Mouse (Mus musculus) WW6 (cell line): ENCODE results near the gene Naa35.
"Not testable (repeated sequence)": the region's sequence is repeated elsewhere in the genome, so short reads cannot be mapped to it uniquely, and the experiment has no call there.

Source experiments
- DNase-seq: peaks from one replicate; pipeline ENCODE4 v3.0.0-alpha.2; 2013; ENCODE audit warnings: low read depth, low spot score

Naa35 gene

DNA sequence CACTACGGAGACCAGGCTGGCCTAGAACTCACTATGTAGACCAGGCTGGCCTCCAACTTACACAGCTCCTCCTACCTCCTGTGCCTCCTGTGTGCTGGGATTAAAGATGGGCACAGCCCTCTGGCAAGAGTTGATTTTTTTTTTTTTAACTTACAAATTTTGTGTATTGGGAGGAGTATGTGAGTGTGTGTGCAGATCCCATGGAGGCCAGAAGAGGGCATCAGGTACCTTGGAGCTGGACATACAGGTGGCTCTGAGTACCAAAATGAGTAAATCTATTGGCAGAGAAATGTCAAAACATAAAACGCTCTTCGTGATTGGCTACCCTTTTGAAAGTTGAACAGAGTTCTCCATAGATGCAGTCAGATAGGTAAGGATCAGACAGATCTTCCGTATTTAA, 4.1 kb upstream of the Naa35 start:
- DNase-seq, result no peak

DNA sequence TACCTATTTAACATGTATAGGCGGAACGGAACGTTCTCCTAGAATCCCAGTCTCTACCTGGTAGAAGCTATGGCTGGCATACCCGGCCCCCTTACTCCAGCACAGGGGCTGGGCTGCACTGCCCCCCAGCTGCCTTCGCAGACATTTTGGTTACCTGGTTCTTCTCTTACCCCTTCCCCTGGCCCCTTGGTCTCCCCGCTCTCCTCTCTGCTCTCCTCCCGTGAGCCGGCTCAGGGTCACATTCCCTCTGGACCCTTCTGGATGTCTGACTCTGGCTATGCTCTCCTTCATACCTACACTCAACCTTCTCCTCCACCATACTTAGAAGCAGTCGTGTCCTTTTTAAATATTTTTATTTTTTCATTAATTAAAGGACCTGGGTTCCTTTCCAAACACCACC, 578 bp upstream of the Naa35 start:
- no peak for DNase-seq

DNA sequence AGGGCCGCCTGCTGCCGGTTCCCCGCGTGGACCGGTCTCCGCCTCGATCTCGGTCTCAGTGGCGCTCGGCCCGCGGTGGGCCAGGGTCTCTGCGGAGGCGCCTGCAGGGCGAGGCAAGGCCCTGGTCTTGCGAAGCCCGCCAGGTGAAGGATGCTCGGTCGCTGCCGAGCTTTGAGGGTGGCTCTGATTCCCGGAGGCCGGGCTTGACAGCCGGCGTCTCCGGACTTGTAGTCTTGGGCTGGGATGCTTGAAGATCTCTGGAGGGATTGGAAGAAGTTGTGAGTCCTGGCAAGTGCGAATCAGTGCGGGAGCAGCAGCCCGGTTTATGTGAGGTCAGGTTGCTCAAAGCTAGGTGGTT, 568 bp downstream of the Naa35 start:
- no peak for DNase-seq

DNA sequence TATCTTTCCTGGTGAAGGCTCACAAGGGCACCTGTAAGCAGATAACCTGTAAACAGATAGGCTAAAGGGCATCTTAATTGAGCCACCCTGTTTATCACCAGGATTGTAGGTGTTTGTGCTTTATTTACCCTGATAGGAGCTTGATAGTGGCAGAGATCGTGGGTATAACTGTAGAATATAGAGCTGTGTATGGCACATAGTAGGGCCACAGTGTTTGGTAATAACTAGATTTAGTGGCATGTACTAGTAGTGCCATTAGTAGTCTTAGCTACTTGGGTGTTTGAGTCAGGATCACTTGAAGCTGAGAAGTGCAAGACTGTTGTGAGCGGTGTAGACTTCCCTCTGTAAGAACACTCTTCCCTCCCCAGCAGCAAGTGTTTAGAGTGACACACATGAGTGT, 2.1 kb downstream of the Naa35 start:
- no peak for DNase-seq

DNA sequence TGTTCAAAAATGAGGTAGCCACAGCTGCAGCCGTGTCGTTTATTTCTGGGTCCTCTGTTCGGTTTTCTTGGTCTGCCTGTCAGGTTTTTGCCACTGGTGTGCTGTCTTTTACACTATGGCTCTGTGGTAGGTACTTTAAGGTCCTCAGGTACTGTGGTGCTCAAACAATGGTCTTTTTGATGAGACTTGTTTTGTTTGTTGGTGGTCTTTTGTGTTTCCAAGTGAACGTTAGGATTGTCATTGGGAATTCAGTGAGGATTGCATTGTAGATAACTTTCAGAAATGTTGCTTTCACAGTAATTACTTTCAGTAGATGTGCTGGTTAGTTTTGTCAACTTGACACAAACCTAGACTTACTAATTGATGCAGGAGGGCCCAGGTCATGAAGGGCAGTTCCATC, 4.6 kb downstream of the Naa35 start:
- no peak for DNase-seq

DNA sequence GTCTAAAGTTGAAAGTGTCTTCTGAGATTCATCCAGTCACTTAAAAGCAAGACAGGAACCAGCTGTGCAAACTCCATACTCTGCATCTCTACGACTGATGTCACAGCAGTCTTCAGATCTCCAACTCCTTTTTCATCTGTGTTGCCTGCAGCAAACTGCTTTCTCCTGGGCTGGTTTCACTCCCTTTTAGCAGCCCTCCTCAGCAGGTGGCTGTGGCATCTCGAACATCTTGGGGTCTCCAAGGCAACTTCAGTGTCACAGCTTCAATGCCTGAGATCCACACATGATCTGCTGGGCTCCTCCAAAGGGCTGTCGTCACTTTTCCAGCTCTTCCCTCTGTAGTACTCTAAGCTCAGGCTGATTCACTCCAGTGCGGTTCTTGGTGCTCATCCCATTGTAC, 5.6 kb downstream of the Naa35 start:
- no peak for DNase-seq

DNA sequence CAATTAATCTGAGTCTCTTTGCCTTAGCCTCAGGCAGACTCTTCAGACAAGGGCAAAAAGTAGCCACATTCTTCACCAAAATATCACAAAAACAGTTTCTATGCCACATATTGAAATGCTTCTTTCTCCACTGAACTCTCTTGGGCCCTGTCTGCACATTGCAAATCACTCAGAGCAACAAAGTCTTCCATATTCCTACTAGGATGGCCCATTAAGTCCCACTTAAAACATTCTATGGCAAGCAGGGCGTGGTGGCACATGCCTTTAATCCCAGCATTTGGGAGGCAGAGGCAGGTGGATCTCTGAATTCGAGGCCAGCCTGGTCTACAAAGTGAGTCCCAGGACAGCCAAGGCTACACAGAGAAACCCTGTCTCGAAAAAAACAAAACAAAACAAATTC, 7.0 kb downstream of the Naa35 start:
- not testable (repeated sequence) for DNase-seq

DNA sequence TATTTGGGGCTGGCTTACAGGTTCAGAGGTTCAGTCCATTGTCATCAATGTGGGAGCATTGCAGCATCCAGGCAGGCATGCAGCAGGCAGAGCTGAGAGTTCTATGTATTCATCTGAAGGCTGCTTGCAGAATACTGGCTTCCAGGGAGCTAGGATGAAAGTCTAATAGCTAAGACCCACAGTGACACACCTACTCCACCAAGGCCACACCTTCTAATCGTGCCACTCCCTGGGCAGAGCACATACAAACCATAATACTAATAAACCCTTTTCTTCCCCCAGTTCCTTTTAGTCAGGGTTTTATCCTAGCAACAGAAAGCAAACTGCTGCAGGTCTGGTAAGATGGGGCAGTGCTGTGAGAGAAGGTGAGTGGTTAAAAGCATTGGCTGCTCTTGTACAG, 7.6 kb downstream of the Naa35 start:
- no peak for DNase-seq

DNA sequence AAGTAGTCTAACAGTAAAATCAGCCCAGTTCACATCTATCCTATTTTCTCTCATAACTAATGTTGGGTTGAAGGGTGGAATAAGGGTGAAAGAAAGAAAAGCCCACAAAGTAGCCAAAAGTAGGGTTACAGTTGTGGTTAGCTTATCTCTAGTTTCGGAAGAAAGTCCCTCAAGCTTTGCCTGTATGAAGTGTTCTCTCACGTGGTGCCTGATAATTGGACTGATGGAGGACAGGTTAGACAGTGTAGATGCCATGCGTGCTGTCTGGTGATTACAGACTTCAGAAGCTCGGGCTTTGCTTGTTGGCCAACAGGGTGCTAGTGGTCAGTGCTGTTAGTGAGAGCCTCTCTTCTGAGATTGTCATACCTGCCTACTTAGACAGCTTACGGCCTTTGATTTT, 18.0 kb downstream of the Naa35 start:
- no peak for DNase-seq

DNA sequence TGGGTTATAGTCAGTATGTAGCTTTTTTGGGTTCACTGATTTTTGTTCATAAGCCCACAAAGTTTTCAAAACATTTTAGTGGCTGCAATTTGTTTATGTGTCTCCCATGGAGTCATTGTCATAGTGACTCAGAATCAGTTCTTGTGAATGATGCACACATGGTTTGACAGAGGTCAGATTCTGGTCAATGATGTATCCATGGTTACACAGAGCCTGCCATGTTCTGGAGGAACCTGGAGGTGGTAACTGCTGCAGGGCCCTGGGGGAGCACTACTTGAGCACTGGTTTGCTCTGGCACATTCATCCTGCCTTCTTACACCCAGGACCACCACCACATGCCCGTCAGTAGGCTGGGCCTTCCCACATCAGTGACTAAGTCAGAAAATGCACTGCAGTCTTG, 19.5 kb downstream of the Naa35 start:
- DNase-seq, result no peak

DNA sequence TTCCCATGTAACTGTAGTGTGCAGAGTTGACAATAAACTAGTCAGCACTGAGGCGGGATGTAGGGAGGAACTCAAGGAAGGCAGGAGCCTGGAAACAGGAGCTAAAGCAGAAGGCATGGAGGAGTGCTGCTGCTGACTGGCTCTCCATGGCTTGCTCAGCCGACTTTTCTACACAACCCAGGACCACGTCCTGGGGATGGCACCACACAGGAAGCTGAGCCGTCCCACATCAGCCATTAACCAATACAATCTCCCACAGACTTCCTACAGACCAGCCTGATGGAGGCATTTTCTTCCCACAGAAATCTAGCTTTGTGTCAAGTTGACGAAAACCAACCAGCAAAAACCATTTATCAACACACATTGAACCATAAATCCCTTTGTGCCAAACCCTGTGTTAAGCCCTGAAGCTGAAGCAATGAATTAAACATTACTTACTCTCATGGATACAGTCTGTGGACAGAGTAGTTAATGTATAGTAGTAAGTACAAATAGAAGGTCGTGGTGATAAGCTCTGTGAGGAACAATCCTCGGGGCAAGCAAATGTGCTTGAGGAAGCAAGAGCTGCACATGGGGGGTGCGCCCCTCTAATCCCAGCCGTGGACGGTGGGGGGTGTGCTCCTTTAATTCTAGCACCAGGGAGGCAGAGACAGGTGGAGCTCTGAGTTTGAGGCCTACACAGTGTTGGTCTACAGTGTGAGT, 20.3 kb downstream of the Naa35 start:
- no peak for DNase-seq

DNA sequence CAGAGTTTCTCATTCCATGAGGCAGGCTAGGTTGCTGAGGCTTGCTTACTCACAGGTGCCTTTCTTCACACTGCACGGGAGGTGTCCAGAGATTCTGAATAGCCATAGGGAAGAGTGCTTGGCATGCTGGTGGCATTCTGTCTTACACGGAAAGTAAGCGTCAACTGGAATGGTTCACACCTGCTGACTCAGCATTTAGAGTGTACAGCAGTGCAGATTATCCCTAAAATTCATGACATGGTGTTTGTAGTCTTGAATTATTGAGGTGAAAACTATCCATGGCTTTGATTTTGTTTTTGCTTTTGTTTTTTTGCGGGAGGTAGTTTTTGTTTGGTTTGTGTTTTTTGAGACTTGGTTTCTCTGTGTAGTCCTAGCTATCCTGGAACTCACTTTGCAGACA, 24.8 kb downstream of the Naa35 start:
- no peak for DNase-seq

DNA sequence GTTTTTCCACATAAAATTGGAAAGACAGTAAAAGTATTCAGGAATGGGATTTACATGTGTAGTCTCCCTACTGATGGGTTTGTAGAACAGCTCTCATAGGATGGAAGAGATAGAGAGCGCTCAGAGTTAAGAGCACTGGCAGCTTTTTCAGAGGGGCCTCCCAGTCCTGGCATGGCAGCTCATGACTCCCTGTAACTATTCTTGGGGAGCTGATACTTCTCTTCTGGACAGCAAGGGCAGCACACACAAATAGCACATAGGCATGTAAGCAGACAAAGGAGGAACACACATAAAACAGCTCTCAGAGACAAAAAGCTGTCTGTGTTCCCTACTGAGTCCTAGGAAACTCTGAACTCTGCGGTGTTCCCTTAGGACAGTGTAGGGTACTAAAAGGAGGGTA, 25.4 kb downstream of the Naa35 start:
- DNase-seq, result no peak

DNA sequence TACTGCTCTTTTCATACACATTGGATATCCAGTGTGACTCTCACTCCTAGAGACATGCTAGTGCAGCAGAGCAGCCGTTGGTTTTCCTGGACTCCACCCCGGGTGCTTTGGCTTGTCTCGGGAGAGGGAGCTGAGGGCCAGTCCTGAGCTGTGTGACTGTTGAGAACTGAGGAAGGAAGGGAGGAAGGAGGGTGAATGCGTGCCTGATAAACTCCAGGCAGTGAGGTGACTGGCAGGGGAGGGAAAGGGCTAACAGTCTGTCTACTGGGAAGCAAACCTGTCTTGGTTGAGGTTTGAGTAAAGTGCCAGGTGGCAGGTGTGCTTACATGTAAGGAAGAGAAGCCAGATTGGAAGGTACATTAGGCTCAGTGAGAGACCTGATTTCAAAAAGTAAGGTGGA, 28.8 kb downstream of the Naa35 start:
- DNase-seq, result no peak

DNA sequence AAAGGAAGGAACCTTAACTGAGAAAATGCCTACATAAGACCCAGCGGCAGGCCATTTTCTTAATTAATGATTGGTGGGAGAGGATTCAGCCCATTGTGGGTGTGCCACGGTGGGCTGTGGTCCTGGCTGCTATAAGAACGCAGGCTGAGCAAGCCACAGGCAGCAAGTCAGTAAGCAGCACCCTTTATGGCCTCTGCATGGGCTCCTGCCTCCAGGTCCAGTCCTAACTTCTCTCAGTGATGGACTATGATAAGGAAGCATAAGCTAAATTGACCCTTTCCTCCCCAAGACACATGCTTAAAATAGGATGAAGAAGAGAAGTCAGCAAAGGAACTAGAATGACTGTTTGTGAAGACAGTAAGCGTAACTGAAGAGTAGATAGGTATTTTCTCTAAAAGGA, 30.1 kb downstream of the Naa35 start:
- DNase-seq, result no peak

DNA sequence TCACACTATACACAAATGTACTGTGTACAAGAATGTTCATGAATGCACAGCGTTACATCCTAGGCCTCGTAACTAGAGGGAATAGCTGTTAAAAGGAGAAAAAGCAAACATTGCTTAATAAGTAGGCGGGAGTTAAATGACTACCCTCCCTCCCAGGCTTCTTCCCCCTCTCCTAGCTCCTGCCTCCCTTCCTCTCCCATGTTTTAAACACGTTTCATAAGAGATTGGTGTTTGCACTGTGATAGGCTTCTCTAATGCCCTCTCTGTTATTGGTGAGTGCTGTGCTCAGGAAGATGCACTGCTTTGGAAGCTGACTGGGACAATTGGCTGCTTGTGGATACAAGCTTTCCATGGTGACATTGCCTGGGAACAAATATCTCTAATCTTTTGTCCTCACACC, 30.5 kb downstream of the Naa35 start:
- no peak for DNase-seq

DNA sequence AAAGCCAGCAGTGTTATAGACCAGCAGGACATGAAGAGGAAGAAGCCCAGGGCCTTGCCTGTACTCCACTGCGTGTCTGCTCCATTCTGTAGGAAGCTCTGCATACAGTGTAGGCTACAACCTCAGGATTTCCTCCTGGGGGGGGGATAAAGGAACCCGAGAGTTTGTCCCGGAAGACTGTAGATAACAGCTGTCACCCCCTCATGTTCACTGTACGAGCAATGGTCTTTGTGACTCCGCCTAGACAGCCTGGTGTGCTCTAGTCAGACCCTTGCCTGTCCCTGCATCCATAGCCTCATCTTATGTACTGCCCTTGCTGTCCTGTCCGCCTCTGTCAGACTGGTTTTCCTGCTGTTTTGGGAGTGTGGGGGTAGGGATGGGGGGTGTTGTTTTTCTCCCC, 33.4 kb downstream of the Naa35 start:
- DNase-seq, result no peak

DNA sequence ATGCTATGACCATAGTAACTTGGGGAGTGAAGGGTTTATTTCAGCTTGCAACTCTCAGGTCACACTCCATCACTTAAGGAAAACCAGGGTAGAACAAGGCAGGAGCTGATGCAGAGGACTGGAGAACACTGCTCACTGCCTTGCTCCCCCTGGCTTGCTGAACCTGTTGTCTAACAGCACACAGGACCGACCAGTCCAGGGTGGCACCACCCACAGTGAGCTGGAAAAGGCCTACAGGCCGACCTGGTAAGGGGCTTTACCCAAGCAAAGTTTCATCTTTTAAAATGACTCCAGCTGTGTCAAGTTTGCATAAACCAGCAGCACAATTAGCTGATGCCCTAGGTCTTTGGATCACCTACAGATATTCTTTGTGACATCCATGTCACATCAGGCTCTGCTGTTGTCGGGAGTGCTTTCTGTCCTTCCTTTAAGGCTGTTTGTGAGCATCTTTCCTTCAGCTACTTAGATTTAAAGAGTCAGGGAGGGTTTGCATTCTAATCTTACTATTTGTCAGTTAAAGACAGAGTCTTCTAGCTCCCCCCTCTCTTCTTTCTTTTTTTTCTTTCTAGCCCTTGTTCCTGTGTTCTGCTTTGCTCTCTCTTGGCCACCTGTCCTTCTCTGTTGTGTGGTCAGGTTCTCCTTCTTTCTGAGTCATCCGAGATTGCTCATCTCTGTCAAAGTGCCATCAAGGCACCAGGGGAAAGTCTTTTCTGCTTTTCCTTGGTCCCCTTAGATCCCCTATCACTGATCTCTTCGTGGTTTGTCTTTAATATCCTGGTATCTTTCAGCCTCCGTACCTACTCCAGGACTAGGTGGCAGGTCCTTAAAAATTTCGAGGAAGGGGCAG, 36.8 kb downstream of the Naa35 start:
- DNase-seq, result no peak

DNA sequence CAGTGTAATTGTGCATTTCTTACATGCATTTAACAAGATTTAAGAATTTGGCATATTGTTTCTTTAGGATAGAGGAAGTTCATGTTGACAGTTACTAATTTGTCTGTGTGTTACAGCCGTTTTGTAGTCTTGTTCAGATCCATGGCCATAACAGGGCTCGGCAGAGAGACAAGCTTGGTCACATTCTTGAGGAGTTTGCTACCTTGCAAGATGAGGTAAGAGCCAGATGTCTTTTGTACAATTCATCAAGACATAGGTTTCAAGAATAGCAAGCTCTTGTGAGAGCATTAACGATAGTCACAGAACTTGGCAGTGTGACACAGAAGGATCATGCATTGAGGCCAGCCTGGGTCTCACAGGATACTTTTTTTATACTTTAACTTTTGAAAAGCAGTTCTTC, 39.3 kb downstream of the Naa35 start:
- no peak for DNase-seq

DNA sequence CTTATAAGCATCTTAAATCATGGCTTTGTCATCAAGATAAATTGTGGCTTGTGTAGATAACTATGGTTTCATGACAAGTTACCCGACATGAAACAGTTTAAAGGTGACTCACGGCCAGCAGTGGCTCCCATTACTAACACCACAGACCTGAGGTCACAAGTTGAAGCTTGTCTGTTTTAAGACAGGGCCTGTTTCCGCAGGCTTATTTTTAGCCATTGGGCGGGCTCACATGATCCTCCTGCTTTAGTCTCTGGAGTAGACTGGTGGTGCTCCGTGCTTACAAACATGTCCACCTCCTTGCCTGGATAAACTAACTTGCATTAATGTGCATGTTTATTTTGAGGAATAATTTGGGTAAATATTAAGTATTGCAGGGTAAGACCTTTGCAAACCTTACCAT, 39.8 kb downstream of the Naa35 start:
- no peak for DNase-seq

DNA sequence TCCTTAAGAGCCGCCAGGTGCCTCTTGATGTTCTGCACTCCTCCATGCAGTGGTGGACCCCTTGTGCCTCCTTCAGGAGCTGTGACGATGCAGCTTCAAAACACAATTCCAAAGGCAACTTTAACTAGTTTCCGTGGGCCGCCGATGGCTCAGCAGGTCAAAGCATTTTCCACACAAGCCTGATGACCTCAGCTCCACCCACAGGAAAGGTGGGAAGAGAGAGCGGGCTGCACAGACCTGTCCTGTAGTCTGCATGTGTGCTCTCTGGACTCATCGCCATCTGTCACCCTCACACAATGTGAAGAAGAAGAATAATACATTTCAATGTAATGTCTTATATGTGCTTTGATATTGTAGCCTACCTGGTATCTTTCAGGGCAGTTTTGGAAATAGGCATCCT, 41.7 kb downstream of the Naa35 start:
- DNase-seq, result no peak

DNA sequence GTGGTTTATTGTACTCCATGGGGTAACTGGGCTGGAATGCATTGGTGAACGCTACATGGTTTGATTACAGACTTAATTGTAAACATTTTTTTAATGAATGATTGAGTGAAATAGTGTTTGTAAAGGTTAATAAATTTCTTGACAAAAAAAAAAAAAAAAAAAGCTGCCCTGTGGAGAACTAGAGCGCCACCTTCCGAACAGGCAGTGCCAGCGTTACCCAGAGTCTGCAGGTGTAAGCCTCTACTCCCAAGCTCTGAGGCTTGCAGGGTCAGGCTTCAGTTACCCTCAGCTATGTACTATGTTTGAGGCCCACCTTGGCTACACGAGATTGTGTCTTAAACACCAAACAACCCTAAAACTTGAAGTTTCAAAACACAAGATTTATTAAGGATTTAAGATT, 49.6 kb downstream of the Naa35 start:
- DNase-seq, result no peak

DNA sequence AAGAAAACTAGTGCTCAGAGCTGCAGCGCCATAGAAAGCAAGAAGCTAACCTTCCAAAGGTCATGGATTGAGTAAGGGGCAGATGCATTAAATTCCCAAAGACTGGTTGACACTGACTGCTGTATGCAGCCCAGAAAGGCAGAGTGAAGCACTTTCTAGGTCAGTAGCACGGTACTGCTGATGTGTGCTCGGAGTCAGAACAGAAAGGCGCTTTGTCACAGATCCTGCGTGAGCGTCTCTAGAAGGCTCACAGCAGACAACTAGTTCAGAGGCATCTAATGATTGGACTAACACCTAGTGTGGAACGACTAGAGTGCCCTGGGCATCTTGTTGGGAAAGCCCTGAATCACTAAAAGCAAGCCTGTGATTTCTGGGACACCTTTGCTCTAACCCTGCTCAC, 52.7 kb downstream of the Naa35 start:
- no peak for DNase-seq
